Mouse (Mus musculus): ENCODE data around the gene Pacsin2.

GRCm38 (mm10) chr15:83411616-83412015, 52.8 kb downstream of the Pacsin2 start:
- TF ChIP-seq CTCF (IDR thresholded peaks at IDR 0.05; ENCODE audit: low read depth), result no peak
- TF ChIP-seq EP300 (optimal IDR thresholded peaks at IDR 0.05), result no peak
